Mouse (Mus musculus) lung, embryonic 15.5 days (tissue): ENCODE data around the gene Cpne2. TPM values are rescaled to one million over a fixed set of nuclear protein-coding genes. Genes with fewer than 3 reads are reported as not detected.

Experiments used
- ATAC-seq: fragments of 200-750 bp; cut with Nextera tagmentation; 2 replicates; pipeline ENCODE4 v1.8.0; 2017; ENCODE audit warnings: moderate number of reproducible peaks, borderline replicate concordance; ENCODE audit not compliant: low FRiP score, low TSS enrichment; ENCODE audit errors: extremely low read depth
- H3K27ac ChIP-seq: fragments of 300-500 bp; sonication (generic); 2 replicates; pipeline ENCODE4 v1.5.1; 2015; ENCODE audit warnings: moderate library complexity, mild to moderate bottlenecking, inconsistent platforms
- H3K27me3 ChIP-seq: fragments of 300-500 bp; sonication (generic); 2 replicates; pipeline ENCODE4 v1.6.1; 2015; ENCODE audit warnings: inconsistent platforms
- H3K36me3 ChIP-seq: fragments of 300-500 bp; sonication (generic); 2 replicates; pipeline ENCODE4 v1.6.1; 2015; ENCODE audit warnings: inconsistent platforms
- H3K4me1 ChIP-seq: fragments of 300-500 bp; sonication (generic); 2 replicates; pipeline ENCODE4 v1.6.1; 2015; ENCODE audit warnings: inconsistent platforms
- H3K4me2 ChIP-seq: fragments of 300-500 bp; sonication (generic); 2 replicates; pipeline ENCODE4 v1.6.1; 2015; ENCODE audit warnings: inconsistent platforms, mild to moderate bottlenecking, moderate library complexity
- H3K4me3 ChIP-seq: fragments of 300-500 bp; sonication (generic); 2 replicates; pipeline ENCODE4 v1.5.1; 2015; ENCODE audit warnings: mild to moderate bottlenecking, inconsistent platforms
- H3K9ac ChIP-seq: fragments of 300-500 bp; sonication (generic); 2 replicates; pipeline ENCODE4 v1.6.1; 2015; ENCODE audit warnings: inconsistent platforms
- H3K9me3 ChIP-seq: fragments of 300-500 bp; sonication (generic); 2 replicates; pipeline ENCODE4 v1.6.1; 2016; ENCODE audit warnings: inconsistent platforms
- WGBS: fragments of 180-500 bp; shearing (Covaris S2); methylation state at CpG from one replicate; pipeline ENCODE4 v1.1.7; 2015; 5-methylcytosine and 5-hydroxymethylcytosine counted together
- polyA plus RNA-seq: library from polyadenylated mRNA; unstranded; fragments of >200 nt; fragmentation: Nextera tagmentation; extraction: Ambion mirVana; gene quantifications from 2 replicates; pipeline ENCODE4 v1.2.1, GENCODE M21; 2015

Gene Cpne2
- polyA plus RNA-seq, 1 experiment from 2014 or later, result 10.3 TPM

- H3K4me3 ChIP-seq, result no peak overlapping the region
- H3K36me3 ChIP-seq, result no peaks in the 10 kb centered on the region
- WGBS, result 68% methylated on average over 2 of the region's 2 CpGs
- ATAC-seq, result no peak
- no peak overlapping the region for H3K4me2 ChIP-seq
- no peak overlapping the region for H3K27ac ChIP-seq
- peaks cover 3% of the 10 kb centered on the region; the same call in 1 of the 2 replicates for H3K4me1 ChIP-seq
- H3K9ac ChIP-seq, result no peak overlapping the region
- peaks cover 13% of the 10 kb centered on the region for H3K27me3 ChIP-seq
- no peaks in the 10 kb centered on the region for H3K9me3 ChIP-seq
Observed at GRCm38 (mm10) chr8:94540025-94540424, 7.2 kb downstream of the Cpne2 start.

- 60% methylated on average over 18 of the region's 18 CpGs for WGBS
- H3K4me1 ChIP-seq, result peaks cover 3% of the 10 kb centered on the region; the same call in 1 of the 2 replicates
- ATAC-seq, result no peak
- no peak overlapping the region for H3K9ac ChIP-seq
- H3K4me2 ChIP-seq, result no peak overlapping the region
- no peak overlapping the region for H3K4me3 ChIP-seq
- H3K9me3 ChIP-seq, result no peaks in the 10 kb centered on the region
- peaks cover 3% of the 10 kb centered on the region for H3K27me3 ChIP-seq
- no peak overlapping the region for H3K27ac ChIP-seq
- H3K36me3 ChIP-seq, result no peaks in the 10 kb centered on the region
Observed at GRCm38 (mm10) chr8:94540889-94541795, 8.4 kb downstream of the Cpne2 start.

GRCm38 (mm10) chr8:94543981-94544380, 11.2 kb downstream of the Cpne2 start:
- Histone ChIP-seq H3K9ac (no peak overlapping the region), H3K27me3 (no peaks in the 10 kb centered on the region), H3K4me2 (no peak overlapping the region), H3K9me3 (no peaks in the 10 kb centered on the region), H3K36me3 (no peaks in the 10 kb centered on the region), H3K27ac (no peak overlapping the region), H3K4me1 (peaks cover 3% of the 10 kb centered on the region; the same call in 1 of the 2 replicates), H3K4me3 (no peak overlapping the region)
- no peak for ATAC-seq
- 63% methylated on average over 8 of the region's 8 CpGs for WGBS

DNA sequence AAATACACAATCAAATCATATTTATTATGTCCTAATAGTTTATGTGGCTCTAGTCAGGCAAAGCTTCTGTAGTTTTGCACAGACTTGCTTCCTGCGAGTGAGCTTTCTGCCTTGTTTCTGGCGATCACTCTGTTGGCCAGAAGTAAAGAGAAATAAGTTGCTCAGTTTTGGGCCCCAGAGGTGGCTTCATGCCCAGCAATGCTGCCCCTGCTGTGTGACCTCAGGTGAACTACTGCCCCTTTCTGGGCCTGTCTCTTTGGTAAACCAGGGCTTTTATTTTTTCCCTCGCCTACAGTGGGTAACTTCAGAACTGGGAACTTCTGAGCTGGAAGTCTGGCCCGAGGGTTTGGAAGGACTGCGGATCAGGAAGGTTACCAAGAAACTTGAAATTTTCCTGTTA, 16.3 kb downstream of the Cpne2 start:
- Histone ChIP-seq H3K9ac (no peak overlapping the region), H3K36me3 (no peaks in the 10 kb centered on the region), H3K4me3 (no peak overlapping the region), H3K4me1 (no peaks in the 10 kb centered on the region), H3K27ac (no peak overlapping the region), H3K9me3 (no peaks in the 10 kb centered on the region), H3K27me3 (no peaks in the 10 kb centered on the region), H3K4me2 (no peak overlapping the region)
- no peak for ATAC-seq
- 76% methylated on average over 5 of the region's 5 CpGs for WGBS

- Histone ChIP-seq H3K27me3 (no peaks in the 10 kb centered on the region), H3K9ac (no peak overlapping the region), H3K4me3 (no peak overlapping the region), H3K36me3 (no peaks in the 10 kb centered on the region), H3K27ac (no peak overlapping the region), H3K4me1 (no peaks in the 10 kb centered on the region), H3K9me3 (no peaks in the 10 kb centered on the region), H3K4me2 (no peak overlapping the region)
- ATAC-seq, result no peak
- WGBS, result 57% methylated on average over 5 of the region's 5 CpGs
Observed at GRCm38 (mm10) chr8:94549482-94549881, 16.7 kb downstream of the Cpne2 start.

DNA sequence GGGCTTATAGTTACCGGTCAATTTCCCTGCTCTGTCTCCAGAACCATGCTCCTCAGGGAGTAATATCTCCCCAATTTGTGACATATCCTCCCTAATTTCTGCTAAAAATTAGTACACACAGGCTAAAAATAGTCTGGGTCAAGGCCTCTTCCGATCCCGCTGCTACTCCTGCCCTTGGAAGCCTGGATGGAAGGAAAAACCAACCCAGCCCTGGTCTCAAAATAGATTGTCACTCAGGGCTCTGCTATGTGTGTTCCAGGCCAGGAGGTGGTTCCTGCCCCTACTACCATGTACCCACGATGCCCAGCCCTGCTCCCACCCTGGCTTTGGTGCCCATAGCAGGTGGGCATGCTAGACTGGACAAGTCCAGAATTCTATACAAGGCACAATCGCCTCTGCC, 17.2 kb downstream of the Cpne2 start:
- Histone ChIP-seq H3K4me3 (no peak overlapping the region), H3K27ac (no peak overlapping the region), H3K36me3 (no peaks in the 10 kb centered on the region), H3K4me1 (no peaks in the 10 kb centered on the region), H3K9me3 (no peaks in the 10 kb centered on the region), H3K9ac (no peak overlapping the region), H3K4me2 (no peak overlapping the region), H3K27me3 (no peaks in the 10 kb centered on the region)
- WGBS, result 72% methylated on average over 5 of the region's 5 CpGs
- ATAC-seq, result no peak

- Histone ChIP-seq H3K4me1 (no peaks in the 10 kb centered on the region), H3K9me3 (no peaks in the 10 kb centered on the region), H3K36me3 (no peaks in the 10 kb centered on the region), H3K27ac (no peak overlapping the region), H3K4me3 (no peak overlapping the region), H3K9ac (no peak overlapping the region), H3K27me3 (no peaks in the 10 kb centered on the region), H3K4me2 (no peak overlapping the region)
- 0 out of 2 replicates have a peak, but pooled peaks have one; percentile 5 for ATAC-seq
- WGBS, result 54% methylated on average over 17 of the region's 17 CpGs
Observed at GRCm38 (mm10) chr8:94551471-94552422, 19.0 kb downstream of the Cpne2 start.

DNA sequence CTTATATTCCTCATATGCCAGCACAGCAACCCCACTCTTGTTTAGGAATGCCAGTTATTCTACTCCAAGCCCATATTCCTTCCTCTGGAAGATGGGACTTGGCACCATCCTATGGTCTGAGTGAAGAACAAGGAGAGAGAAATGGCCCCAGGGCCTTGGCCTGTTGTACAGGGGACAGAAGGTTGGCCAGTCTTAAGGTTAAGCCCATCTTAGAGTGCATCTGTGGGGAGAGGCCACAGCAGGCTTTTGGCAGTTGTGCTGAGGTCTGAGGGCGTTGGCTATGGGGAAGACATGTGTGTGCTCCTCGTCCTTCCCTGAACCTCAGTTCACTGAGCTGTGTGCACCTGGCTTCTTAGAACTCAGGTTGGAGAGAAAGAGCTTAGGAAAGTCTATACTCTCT, 19.9 kb downstream of the Cpne2 start:
- no peaks in the 10 kb centered on the region for H3K36me3 ChIP-seq
- no peaks in the 10 kb centered on the region for H3K4me1 ChIP-seq
- H3K9me3 ChIP-seq, result no peaks in the 10 kb centered on the region
- no peak overlapping the region for H3K27ac ChIP-seq
- H3K4me3 ChIP-seq, result no peak overlapping the region
- WGBS, result 81% methylated on average over 2 of the region's 2 CpGs
- H3K27me3 ChIP-seq, result no peaks in the 10 kb centered on the region
- no peak overlapping the region for H3K4me2 ChIP-seq
- ATAC-seq, result no peak
- H3K9ac ChIP-seq, result no peak overlapping the region

- no peak overlapping the region for H3K9ac ChIP-seq
- no peaks in the 10 kb centered on the region for H3K36me3 ChIP-seq
- no peak overlapping the region for H3K4me2 ChIP-seq
- no peak overlapping the region for H3K27ac ChIP-seq
- H3K4me3 ChIP-seq, result no peak overlapping the region
- no peaks in the 10 kb centered on the region for H3K9me3 ChIP-seq
- WGBS, result 51% methylated on average over 3 of the region's 3 CpGs
- ATAC-seq, result no peak
- H3K4me1 ChIP-seq, result no peaks in the 10 kb centered on the region
- no peaks in the 10 kb centered on the region for H3K27me3 ChIP-seq
Observed at GRCm38 (mm10) chr8:94557281-94557680, 24.5 kb downstream of the Cpne2 start.

DNA sequence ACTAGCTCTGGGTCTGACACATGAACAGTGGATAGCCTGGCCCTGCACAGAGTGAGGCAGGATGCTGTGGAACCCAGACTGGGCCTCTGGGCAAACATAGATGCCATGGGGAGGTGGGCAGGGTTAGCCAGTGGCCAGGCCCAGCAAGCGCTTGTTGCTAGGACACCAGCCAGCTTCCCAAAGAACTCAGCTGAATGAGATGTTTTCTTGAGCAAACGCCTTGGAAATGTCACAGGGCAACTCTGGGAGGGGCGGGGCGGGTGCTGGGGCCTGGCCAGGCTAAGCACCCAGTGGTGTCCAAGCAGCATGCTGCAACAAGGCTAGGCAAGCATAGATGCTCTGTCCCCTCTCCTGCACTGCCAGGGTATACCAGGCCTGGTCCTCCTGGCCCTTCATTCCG, 28.5 kb downstream of the Cpne2 start:
- no peaks in the 10 kb centered on the region for H3K27me3 ChIP-seq
- WGBS, result 45% methylated on average over 5 of the region's 5 CpGs
- no peak overlapping the region for H3K4me2 ChIP-seq
- no peaks in the 10 kb centered on the region for H3K9me3 ChIP-seq
- H3K36me3 ChIP-seq, result no peaks in the 10 kb centered on the region
- H3K4me3 ChIP-seq, result no peak overlapping the region
- ATAC-seq, result no peak
- no peaks in the 10 kb centered on the region for H3K4me1 ChIP-seq
- H3K9ac ChIP-seq, result no peak overlapping the region
- no peak overlapping the region for H3K27ac ChIP-seq

- no peaks in the 10 kb centered on the region for H3K9me3 ChIP-seq
- H3K27ac ChIP-seq, result no peak overlapping the region
- no peak for ATAC-seq
- H3K27me3 ChIP-seq, result no peaks in the 10 kb centered on the region
- no peak overlapping the region for H3K4me3 ChIP-seq
- peaks cover 3% of the 10 kb centered on the region; the same call in 1 of the 2 replicates for H3K4me1 ChIP-seq
- no peak overlapping the region for H3K4me2 ChIP-seq
- H3K9ac ChIP-seq, result no peak overlapping the region
- no peaks in the 10 kb centered on the region for H3K36me3 ChIP-seq
Observed at GRCm38 (mm10) chr8:94564421-94564820, 31.6 kb downstream of the Cpne2 start.

DNA sequence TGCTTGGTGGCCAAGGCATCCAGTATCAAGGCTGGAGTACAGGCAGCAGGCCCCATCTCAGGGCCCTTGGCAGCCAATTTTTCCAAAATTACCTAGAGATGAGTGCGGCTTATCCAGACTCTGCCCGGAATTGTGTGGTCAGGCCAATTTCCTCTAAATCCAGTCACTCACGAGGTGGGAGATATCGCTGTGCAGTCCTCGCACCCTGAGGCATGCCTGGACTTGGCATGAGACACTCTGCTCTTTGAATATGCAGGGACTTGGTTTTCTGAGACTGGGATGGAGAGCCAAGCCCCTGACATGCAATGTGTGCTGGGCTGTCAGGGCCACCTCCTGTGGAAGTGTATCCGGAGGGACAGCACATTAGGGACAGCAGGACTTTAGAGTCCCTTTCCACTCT, 33.2 kb downstream of the Cpne2 start:
- WGBS, result 67% methylated on average over 6 of the region's 6 CpGs
- H3K27me3 ChIP-seq, result no peaks in the 10 kb centered on the region
- H3K4me2 ChIP-seq, result no peak overlapping the region
- H3K9ac ChIP-seq, result no peak overlapping the region
- H3K9me3 ChIP-seq, result no peaks in the 10 kb centered on the region
- H3K27ac ChIP-seq, result no peak overlapping the region
- 0 out of 2 replicates have a peak, but pooled peaks cover 2% of the 10 kb centered on the region for H3K36me3 ChIP-seq
- no peak overlapping the region for H3K4me3 ChIP-seq
- peaks cover 3% of the 10 kb centered on the region; the same call in 1 of the 2 replicates for H3K4me1 ChIP-seq
- no peak for ATAC-seq
